Mouse (Mus musculus) lung, postnatal 0 days (tissue): ENCODE data around the gene Spata20.

ENCODE experiments used
- CTCF ChIP-seq: IDR thresholded peaks from 2 replicates; pipeline ENCODE4 v1.5.1; 2016; ENCODE audit warnings: antibody characterized with exemption, mild to moderate bottlenecking
- EP300 ChIP-seq: IDR thresholded peaks from 2 replicates; pipeline ENCODE4 v1.6.1; 2016; ENCODE audit warnings: antibody characterized with exemption, mild to moderate bottlenecking, control low read depth

GRCm38 (mm10) chr11:94491035-94491748, 5.2 kb upstream of the Spata20 start:
- TF ChIP-seq CTCF (no peak), EP300 (no peak)
